Mouse (Mus musculus) urinary bladder, postnatal 25 days (tissue): Measurements from ENCODE around the gene Mdm2.
A peak's percentile ranks its signal among the peaks of the same experiment; 100 is the strongest.
"Not testable (repeated sequence)": the region's sequence is repeated elsewhere in the genome, so short reads cannot be mapped to it uniquely, and the experiment has no call there.

Source experiments
- DNase-seq: peaks from one replicate; pipeline ENCODE4 v3.0.0; 2022; ENCODE audit warnings: low spot score

Gene Mdm2

DNA sequence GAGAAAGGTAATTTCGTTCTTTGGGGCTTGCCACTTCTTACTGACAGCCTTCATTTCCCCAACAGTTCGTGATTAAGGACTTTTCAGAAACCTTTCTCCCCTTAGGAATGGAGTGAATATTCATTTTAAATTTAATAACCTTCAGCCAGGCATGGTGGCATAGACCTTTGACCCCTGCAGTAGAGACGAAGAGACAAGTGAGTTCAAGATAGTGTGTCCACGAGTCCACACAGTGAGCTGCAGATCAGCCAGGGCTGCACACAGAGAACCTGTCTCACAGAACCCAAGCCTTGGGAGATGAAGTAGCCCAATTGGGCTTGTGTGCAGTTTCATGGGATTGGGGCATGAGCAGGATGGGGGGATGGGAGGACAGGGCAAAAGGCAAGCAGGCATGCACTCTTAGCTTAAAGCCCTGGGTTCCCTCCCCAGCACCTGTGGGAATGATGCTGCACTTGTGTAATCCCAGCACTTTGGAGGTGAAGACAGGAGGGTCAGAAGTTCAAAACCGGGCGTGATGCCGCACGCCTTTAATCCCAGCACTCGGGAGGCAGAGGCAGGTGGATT lies 1.7 kb upstream of the Mdm2 start:
- no peak for DNase-seq

DNA sequence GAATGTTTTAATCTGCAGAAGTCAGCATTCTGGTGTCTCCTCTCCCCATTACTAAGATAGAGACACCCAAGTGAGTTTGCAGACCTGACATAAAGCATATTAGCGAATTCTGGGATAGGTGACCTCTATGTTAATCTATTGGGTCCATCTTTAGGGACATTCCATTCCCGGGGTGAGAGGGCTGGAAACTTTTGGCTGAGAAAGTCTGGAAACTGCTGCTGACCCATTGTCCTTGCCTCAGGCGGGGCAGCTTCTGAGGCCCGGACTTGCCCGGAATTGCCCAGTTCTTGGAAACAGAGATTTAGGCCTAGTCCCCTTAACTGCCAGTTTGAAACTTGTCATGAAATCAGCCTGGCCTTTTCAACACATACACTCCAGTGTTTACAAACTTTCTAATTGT lies 850 bp upstream of the Mdm2 start:
- no peak for DNase-seq

- peak; percentile 81 for DNase-seq
Observed at GRCm38 (mm10) chr10:117709930-117710603, 491 bp downstream of the Mdm2 start.

- no peak for DNase-seq
Observed at GRCm38 (mm10) chr10:117709326-117709830, 1.2 kb downstream of the Mdm2 start.

GRCm38 (mm10) chr10:117708856-117709255 lies 1.7 kb downstream of the Mdm2 start:
- no peak for DNase-seq

- no peak for DNase-seq
Observed at GRCm38 (mm10) chr10:117708376-117708775, 2.2 kb downstream of the Mdm2 start.

GRCm38 (mm10) chr10:117707114-117707838 lies 3.3 kb downstream of the Mdm2 start:
- no peak for DNase-seq

DNA sequence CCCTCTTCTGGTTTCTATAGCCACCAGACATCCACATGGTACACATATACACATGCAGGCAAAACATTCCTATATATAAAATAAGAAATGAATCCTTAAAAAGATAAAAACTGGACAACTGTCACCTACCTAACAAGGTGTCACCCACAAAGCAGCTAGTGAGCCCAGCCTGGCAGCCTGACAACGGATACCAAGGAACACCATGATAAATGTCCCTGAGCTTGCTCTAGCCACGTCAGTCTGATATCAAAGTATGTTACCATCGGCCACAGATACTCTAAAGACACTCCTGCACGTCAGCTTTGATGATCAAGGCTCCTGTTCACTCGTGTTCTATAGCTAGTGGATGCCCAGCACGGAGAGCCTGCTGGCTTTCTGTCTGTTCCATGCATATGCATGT lies 4.1 kb downstream of the Mdm2 start:
- DNase-seq: no peak

GRCm38 (mm10) chr10:117705806-117706205 lies 4.8 kb downstream of the Mdm2 start:
- no peak for DNase-seq

DNA sequence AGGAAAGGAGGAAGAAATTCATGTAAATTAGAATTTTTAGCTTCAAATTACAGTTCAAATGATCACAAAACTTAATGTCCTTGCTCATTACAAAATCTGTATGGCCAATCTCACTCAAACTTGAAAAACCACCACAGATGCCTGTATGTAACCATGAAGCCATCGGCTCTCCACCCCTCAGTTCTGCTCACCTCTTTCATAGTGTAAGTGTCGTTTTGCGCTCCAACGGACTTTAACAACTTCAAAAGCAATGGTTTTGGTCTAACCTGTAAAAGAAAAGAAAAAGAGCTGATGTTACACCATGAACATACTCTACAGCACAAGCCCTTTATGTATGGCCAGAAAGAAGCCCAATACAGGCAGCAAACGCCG lies 5.6 kb downstream of the Mdm2 start:
- DNase-seq: no peak

- not testable (repeated sequence) for DNase-seq
Observed at GRCm38 (mm10) chr10:117704314-117704963, 6.1 kb downstream of the Mdm2 start.

DNA sequence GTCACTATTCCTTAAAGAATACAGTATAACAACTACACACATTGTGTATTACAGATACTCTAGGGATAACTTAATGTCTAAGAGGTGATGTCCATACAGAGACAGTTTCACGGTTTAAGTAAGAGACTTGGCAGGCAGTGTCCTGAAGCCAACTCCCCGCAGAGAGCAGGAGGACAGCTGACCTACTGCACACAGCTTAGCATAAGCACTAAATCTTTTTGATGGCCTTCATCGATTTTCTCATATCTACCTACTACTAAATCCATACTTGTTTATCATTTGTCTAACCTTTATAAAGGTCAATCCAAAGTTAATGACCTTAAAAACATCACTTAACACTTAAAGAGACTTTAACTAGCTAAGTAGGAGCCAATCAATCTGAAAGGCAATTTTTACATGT lies 7.1 kb downstream of the Mdm2 start:
- DNase-seq: no peak

DNA sequence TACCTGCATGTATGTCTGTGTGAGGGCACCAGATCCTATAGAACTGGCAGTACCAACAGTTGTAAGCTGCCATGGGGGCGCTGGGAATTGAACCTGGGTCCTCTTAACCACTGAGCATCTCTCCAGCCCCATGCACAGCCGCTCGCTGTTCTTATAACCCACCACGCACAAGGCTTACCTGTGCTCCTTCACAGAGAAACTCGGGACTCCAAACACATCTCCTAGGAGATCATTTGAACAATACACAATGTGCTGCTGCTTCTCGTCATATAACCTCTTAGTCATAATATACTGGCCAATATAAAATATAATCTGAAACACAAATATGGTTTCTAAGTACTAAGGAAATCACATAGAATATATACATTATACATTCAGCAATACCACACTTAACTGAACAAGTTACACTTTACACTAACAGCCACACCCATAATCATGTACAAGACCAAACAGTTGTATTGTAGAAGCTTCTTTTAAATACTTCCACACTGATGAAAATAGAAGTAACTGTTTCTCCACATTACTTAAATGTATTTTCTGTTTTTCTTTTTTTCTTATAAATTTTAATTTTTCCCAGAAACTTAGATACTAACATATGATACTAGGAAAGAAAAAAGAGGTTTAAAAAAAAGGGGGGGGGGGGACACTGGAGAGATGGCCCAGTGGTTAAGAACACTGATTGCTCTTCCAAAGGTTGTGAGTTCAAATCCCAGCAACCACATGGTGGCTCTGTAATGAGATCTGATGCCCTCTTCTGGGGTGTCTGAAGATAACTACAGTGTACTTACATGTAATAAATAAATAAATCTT lies 8.3 kb downstream of the Mdm2 start:
- no peak for DNase-seq

- DNase-seq: no peak
Observed at GRCm38 (mm10) chr10:117701034-117701829, 9.3 kb downstream of the Mdm2 start.

- no peak for DNase-seq
Observed at GRCm38 (mm10) chr10:117700450-117700849, 10.1 kb downstream of the Mdm2 start.

DNA sequence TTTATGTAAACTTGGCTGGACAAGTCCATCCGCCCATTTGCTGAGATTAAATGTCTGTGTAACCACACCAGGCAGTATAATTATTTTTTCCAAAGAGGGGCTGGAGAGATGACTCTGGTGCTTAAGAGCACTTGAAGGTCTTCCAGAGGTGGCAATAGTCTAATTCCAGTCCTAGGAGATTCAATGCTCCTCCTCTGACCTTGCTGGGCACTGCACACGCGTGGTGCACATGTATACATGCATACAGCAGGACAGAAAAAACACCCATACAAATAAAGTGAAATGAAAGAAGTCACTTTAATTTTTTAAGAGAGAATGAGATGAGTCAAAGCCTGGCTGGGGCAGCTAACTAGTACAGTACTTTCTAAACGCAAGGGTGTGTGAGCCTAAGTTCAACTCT lies 10.6 kb downstream of the Mdm2 start:
- DNase-seq: no peak

- no peak for DNase-seq
Observed at GRCm38 (mm10) chr10:117698313-117699138, 12.0 kb downstream of the Mdm2 start.

DNA sequence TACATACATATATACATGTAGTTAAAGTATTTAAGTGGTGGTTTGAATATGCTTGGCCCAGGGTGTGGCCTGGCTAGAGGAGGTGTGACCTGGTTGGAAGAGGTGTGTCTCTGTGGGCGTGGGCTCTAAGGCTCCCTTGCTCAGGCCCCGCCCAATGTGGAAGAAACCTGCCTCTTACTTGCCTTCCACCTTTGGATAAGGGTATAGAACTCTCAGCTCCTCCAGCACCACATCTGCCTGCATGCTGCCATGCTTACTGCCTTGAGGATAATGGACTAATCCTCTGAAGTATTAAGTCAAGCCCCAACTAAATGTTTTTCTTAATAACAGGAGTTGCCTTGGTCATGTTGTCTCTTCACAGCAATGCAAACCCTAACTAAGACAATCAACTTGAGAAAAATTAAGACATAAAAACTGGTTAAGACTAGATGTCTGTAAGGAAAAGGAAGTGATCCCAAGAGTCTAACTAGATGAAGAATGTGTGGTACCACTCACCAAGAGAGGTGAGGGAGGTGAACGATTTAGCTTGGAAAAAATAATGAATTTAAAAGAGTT lies 12.9 kb downstream of the Mdm2 start:
- DNase-seq: no peak

- no peak for DNase-seq
Observed at GRCm38 (mm10) chr10:117696827-117697560, 13.6 kb downstream of the Mdm2 start.
